Mouse (Mus musculus) activated CD4-positive, CD25-positive, alpha-beta regulatory T cell, adult 4 months (primary cell): Measurements from ENCODE around the gene Chil1. TPM values are rescaled to one million over a fixed set of nuclear protein-coding genes. Genes with fewer than 3 reads are reported as not detected.

Experiments used
- ATAC-seq: one replicate; pipeline ENCODE4 v1.8.0; 2017
- polyA plus RNA-seq, 2 experiments: library from polyadenylated mRNA; unstranded; fragments of 100-300 nt; shearing (Covaris generic); gene quantifications; one replicate each; pipeline ENCODE4 v1.2.1; 2017

Gene Chil1
- polyA plus RNA-seq, 2 experiments from 2014 or later = not detected

DNA sequence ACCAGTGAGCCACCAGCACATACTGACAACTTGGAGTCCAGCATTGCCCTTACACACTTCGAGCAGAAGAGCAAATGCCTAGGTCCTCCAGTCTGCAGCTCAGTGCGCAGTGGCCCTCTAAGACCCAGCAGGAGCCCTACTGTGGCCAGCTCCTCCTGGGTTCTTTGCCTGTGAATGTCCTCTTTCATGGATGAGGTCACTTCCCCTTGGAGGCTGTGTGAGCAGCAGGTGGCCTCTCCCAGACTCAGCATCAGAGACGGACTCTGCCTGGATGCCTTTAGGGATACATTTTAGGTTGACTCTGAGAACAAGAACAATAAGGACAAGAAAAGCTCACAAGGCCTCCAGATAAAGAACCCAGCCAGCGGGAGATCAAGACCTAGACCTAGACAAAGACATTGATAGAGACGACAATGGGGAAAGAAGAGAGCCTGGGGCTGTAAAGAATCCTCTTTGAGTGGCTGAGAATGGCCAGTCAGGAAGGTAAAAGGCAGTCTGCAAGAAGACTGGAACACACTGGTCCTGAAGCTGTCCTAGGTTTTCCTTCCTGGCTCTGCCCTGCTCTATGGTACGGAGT is 28.3 kb downstream of the Chil1 start:
- no peak for ATAC-seq

DNA sequence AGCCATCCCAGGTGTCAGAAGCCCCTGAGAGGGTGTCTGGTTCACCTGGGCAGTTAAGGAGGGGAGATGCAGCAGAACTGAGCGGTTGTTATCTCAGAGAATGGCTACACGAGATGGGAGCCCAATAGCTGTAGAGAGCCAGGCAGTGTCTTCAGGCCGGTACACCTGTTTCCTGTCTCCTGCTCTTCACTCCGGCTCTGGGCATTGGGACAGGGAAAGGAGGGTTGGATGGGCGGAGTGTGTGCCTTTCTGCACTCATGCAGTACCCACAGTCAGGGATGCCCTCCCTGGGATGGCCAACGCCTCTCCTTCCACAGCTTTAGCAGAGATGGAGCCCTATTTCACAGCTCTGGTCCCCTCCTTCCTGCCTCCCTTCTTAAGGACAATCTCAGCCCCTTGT is 29.1 kb downstream of the Chil1 start:
- ATAC-seq = no peak

DNA sequence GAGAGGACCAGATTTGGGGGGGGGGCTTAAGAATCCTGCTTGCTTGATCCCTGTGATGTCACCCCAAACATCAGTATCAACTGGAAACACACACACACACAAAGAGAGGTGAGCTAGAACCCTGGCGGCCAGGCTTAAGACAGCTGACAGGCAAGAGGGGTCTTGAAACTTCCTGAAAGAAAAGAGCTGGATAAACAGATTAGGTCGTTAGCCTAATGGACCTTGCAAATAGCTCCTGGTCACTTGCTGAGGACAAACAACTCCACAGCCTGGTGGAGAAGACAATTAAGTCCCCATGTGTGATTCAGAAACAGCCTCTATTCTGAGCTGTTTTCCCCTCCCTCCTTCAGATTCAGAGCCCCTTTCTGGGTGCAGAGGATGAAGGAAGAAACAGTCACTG is 29.7 kb downstream of the Chil1 start:
- no peak for ATAC-seq

DNA sequence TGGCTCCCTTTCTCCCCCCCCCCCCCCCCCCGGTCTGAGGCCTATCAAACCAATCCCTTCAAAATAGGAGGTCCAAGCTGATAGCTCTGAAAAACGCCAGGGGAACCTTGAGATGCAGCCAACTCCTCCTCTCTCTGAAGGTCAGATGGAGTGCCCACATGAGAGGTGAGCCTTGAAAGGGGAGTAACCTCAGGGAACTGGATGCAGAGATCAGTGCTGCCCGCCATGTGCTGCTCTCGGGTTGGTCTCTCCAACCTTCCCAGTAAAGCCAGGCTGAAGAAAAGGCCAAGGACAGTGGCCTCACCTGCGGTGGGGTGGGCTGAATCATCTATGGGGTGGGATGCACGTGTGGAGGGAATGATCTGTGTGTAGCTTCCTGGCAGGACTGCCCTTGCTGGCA is 30.4 kb downstream of the Chil1 start:
- no peak for ATAC-seq

DNA sequence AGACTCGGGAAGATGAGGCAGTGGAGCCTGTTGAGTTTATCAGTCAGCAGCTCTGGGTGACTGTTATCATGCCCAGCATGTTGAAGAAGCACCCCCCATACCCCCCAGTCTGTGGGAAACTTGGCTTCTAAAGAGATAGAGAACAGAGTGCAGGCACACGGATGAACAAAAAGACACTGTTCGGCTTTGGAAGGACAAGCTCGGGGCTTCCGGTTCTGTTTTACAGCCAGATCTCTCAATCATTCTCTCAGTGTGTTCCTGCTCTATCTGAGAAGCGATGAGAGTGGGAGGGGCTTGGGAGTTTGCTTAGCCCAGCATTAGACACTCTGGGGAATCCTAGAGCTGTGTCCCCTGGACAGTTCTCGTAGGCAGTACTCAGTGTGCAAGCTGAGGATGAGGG is 31.4 kb downstream of the Chil1 start:
- no peak for ATAC-seq

DNA sequence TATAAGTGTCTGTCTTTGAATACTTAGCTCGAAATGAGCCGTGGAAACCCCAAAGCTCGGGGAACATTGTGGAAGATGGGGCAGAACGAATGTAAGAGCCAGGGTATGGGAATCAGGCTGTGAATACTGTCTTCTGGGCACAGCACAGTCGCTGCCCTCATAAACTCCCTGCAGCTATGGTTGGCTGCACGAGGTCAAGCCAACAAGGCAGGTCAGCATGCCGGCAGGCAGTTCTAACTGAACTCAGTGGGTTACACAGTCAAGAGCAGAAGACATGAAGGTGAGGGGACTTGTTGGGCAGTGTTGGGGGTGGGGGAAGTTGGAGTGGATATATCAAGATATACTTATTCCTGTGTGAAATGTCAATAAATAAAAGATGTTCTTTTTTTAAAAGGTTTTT is 33.1 kb downstream of the Chil1 start:
- ATAC-seq = no peak

DNA sequence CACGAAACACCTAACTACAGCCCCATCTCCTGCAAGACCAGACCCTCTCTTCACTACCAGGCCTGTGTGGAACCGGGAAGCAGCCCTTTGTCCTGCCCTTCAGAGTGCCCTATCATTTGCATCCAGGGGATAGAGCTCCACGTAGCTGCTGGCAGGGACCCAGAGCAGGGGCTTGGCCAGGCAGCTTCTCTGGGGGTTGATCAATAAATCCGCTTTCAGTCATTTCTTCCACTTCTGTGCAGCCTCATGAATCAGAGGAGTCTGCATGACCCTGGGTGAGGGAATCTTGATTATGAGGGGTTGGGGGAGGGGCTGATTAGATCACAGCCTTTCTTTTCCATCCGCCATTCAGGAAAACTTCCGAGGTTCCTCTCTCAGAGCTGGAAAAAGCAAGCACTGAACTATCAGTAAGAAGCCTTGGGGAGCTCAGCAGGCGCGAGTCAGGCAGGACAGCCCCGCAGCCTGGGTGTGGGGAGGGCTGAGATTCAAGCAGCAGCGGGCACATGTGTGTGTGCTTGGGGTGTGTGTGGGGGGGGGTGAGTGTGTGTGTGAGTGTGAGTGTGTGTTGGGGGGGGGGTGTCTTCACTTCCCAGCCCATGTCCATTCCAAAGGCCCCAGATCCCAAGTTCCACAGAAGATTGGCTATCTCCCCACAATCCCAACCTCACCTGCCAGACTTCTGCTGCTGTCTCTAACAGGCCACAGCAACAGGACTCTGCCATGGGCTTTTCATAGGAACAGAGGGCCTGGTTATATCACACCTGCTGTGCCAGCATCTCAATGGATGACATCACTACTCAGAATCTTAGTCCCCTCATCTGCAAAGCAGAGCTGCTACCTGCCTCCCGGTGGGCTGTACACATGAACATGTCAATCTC is 34.0 kb downstream of the Chil1 start:
- no peak for ATAC-seq

DNA sequence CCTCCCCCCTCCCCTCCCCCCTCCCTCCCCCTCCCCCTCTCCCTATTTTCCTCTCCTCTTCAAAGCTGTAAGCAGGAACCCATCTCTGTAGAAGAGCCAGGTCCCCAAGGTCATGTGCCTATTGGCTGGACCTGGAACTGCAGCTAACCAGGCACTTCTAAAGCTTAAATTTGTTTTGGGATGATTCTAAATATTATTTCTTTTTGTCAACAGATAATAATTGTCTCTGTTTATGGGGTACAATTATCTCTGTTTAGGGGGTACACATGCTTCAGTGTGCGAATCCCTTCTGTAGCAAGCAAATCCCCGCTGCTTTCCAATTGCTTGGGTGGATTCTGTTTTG is 34.6 kb downstream of the Chil1 start:
- ATAC-seq = no peak

DNA sequence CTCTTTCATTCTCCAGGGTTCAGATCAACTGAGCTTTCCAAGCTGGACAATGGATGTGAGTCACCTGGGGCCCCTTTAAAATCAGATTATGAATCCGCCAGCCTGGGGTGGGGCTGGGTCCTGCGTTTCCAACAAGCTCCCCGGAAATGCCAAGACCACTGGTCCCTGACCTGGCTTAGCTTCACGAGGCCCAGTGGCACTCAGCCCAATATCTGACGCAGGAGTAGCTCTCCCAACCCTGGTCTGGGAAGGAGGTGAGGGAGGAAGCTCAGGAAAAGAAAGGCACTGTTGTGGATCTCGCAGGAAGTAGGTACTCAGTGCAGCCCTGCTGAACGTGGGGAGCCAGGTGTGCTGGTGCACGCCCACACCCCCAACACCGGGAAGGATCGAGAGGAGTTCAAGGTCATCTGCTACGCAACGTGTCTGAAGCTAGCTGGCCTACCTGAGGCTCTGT is 35.1 kb downstream of the Chil1 start:
- no peak for ATAC-seq

DNA sequence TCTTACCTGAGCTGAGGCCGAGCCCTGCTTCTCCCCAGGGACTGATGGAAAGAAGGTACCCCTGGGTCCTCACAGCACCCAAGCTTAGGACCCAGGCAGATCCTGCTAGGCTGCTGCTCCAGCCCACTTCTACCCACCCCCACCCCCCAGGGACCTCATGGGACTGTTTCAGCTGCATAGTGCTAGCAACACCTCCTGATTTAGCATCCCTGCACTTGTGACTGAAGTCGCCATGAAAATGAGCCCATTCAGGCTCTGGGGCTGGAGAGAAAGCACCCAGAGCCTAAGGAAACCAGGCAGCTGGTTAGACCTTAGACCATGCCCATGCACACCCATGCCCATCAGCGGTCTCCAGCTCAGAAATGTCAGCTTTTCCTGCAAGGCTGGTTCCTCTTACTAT is 36.0 kb downstream of the Chil1 start:
- ATAC-seq = no peak

DNA sequence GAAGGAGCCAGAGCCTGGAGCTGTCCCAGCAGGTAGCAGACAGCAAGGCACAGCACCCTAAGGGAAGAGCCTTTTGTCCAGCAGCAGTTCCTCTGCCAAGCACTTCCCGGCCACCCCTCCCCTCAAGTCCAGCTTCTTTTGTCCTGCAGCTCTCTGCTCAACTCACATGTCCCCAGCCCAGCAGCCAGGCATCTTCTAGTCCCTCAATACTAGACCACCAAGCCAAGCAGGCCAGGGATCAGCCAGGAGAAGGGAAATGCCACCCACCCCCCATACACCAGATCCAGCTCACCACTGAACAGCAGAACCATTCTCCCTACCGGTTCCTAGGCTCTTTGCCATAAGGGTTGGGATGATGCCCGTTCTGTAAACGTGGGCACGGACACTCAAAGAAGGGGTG is 37.6 kb downstream of the Chil1 start:
- no peak for ATAC-seq

DNA sequence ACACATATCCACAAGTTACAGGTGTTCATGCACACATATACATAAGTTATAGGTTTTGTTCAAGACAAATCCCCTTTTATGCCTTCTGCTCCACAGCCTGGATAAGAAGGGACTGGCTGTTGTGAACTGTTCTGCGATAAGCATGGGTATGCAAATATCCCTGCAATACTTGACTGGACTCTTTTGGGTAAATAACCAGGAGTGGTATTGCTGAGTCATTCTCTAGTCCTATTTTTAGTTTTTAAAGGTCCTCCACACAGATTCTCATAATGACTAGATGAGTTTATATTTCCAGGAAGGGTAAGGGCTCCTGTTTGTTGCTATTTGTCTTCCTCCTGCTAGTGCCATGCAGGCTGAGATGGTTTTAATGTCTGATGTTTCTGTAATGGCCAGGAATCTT is 39.2 kb downstream of the Chil1 start:
- no peak for ATAC-seq

DNA sequence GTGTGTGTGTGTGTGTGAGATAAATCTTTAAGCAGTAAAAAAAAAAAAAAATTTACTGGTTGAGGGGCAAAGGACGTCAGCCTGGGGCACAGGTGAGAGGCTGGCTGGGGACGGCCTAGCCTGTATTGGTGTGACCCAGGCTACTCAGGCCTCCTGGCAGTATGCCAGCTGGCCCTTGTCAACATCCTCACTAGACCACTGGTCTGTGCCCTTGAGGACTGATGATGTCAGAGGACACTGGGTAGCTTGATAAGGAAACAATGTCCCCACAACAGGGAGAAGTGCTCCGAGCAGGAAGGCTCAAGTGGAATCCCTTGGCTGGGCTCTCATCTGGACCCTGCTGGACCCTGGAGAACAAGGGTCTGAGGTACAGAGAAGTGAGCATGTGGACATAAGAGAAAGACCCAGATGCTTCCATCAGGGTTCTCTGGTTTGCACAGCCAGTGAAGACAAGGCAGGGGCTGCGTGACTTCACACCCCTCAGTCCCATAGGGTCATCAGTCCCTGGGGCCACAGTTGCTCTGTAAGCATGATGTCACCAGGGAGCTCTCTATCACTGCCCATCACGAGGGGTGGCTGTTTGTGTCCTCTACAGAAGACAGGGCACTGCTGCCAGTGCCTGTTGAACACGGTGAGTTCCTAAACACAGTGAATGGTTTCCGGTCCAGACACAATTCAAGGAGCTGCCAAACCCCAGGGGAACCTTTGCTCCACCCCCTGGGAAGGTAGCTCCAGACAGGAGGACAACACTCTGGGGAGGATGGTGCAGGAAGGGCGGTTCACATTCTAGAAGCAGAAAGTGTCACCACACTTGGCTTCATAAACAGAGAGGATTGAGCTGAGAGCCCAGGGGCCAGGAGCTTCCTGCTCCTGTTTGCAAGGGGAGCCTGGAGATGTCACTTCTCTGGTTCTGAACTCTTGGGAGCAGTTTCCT is 40.4 kb downstream of the Chil1 start:
- no peak for ATAC-seq

DNA sequence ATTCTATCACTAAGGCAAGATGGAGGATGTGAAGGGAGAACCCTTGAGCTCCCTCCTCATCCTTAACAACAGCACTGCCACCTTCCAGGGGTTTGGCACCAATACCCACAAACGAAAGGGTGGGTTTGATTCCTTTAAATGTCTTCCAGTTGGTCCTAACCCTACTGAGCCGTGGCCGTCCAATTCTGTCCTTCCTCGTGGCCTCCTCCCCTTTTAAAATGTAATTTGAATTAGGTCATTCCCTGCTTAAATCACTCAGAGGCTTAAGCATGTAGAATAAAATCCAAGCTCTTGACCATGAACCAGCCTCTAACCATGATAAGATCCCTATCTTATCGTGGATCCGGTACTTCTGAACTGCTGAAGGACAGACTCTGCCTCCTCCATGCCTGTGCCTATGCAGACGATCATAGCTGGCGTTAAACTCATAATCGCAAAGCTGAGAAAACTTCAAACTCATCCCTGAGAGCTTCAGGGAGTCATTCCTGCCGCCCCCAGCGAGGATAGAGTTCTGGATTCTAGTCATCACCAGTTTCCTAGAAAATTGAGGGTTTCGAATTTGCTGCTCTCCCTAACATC is 42.8 kb downstream of the Chil1 start:
- no peak for ATAC-seq

DNA sequence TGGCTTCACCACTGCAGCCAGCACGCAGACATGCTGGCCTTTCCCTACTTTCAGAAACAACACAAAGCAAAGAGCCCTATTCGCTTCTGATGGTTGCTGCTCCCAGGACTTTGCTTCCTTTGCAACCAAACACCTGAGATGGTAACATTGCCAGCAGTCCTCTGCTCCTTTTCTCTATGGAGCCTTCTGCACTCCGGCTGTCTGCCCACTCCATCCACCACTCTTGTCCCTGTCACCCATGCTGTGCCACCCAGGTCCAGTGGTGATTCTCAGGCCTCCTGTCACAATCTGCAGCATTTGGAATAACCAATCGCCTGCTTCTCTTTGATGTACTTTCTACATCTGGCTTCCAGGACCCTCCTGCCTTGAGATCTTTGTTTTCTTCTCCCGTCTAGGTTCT is 43.4 kb downstream of the Chil1 start:
- ATAC-seq = no peak

DNA sequence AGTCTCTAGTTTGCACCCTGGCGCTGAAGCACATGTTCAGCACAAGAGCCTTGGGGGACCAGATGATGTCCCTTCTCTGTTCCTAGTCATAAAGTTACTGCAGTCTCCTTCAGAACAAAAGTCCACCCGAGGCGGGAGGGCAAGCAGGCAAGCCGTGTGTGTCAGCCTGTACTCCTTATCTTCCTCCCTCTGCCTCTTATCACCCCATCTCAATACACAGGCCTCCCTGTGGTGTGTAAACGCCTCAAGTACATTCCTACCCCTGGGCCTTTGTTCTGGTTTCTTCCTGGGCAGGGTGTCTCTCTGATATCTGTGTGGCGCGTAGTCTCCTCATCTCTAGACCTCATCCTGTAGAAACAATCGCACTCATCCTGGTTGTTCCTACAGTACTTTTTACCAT is 44.8 kb downstream of the Chil1 start:
- ATAC-seq = no peak

DNA sequence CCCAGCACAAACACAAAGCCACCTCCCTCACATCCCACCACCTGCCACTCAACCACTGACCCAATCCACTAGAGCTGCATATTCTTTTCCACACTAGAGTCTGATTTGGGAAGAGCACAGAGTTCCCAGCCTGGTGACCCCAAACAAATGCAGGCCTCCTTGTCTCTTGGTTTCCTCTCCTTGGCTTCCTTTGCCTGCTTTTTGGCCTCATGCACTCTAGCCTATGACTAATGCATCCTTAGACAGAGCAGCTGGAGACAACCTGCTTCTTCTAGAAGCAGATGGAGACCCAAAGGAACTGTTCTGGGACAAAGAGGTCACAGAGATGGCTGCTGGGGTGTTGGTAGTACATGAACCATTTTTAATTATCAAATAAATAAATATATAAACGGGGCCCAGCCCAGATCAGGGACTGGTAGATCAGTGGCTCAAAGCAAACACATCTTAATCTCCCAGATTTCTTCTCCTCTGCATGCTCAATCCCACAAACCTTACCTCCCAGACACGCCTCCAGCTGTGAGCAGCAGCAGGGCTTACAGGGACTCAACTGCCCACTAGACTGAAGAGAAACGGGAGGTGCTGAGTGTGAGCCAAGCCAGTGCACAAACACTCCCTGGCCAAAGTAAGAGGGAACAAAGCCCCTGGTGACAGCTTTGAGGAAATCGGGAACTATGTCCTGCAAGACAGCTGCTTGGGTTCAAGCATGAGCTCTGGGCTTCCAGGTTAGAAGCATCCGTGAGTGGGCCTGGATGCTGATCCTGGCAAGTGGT is 48.0 kb downstream of the Chil1 start:
- no peak for ATAC-seq

DNA sequence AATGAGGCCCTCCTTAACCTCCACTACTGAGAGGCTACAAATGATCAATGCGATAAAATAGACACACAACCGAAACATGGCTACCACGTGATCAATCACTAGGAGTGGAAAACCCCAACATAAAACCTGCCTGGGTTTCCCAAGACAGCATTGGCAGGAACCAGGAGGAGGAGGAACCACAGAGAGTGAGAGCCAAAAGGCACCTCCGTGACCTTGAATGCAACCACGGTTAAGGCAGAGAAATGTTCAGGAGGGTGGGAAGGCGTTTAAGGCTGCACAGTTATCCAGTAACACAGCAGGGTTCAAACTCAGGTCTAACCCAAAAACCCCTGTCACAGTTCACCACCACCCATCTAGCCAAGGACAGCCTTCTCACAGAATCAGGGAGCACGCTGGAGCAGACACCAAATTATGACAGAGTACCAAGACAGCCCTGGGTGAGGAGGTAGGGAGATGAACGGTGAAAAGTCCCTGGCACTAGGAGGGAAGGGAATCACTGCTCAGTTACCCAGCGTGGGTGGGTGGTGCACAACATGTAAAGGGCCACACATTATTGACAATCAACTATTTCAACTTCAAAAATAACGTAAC is 48.8 kb downstream of the Chil1 start:
- no peak for ATAC-seq

DNA sequence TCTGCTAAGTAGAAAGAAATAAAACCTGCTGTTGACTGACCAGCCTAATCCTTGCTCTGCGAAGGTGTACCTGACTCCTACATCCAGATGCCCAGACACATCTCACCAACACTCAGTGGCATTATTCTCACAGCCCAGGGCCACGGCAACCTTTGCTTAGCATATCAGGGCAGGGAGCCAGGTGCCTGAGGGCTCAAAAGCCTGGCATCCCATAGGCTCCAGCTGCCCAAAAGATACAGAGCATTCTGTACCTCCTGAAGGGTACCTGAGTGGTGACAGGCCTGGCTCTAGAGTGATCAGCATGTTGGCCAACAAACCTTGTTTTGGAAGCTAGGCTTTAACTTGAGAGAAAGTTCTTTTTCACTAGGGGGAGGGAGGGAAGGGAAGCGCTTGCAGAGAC is 49.3 kb downstream of the Chil1 start:
- no peak for ATAC-seq

DNA sequence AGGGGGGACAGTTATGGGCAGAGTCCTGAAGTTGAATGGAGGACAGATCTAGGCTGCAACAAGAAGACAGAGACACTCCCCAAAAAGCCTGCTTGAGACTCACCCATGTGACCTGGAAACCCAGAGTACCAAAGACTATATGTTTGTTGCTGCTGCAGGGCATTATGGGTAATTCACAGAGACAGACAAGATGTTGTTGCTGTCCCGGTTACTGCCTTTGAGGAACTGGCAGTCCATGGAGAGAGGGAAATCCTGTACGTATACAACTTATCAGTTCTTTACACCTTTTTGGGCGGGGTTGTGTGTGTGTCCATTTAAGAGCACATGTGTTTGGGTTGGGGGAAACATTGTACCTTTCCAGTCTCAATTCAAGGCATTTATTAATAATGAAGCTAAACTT is 49.7 kb downstream of the Chil1 start:
- ATAC-seq = no peak

DNA sequence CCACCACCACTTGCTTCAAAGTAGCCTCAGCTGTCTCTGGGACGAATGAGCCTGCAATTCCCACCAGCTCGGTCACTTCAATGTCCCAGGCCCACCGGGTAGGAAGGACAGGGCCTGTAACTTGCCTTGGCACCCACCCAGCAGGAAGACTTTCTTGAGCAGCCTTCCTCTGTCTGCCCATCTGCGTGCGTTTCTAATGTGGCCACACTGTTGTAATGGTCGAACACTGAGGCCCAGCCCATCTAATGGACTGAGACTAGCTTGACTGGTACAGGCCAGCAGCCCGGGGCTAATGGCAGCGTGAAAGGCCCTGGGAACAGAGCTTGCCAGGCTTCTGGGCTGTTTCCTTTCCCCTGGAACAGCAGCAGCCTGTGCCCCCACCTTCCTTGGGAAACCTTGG is 50.4 kb downstream of the Chil1 start:
- no peak for ATAC-seq
